Mouse (Mus musculus) embryonic facial prominence, embryonic 14.5 days (tissue): ENCODE results near the gene Bmper. TPM values are rescaled to one million over a fixed set of nuclear protein-coding genes. Genes with fewer than 3 reads are reported as not detected.

ENCODE experiments used
- ATAC-seq: fragments of 200-750 bp; cut with Nextera tagmentation; 2 replicates; pipeline ENCODE4 v1.8.0; 2017; ENCODE audit warnings: low read depth, moderate number of reproducible peaks, moderate TSS enrichment
- DNase-seq: peaks from one replicate; pipeline ENCODE4 v3.0.0-alpha.2; 2015; ENCODE audit warnings: low spot score
- H3K27ac ChIP-seq: fragments of 300-500 bp; sonication (generic); replicated peaks from 2 replicates; pipeline ENCODE4 v1.5.1; 2014; ENCODE audit warnings: low read depth, mild to moderate bottlenecking, low read length, moderate library complexity
- H3K27me3 ChIP-seq: fragments of 300-500 bp; sonication (generic); replicated peaks from 2 replicates; pipeline ENCODE4 v1.6.1; 2014; ENCODE audit warnings: low read length; ENCODE audit not compliant: control insufficient read depth, insufficient read depth
- H3K36me3 ChIP-seq: fragments of 300-500 bp; sonication (generic); 2 replicates; pipeline ENCODE4 v1.6.1; 2014; ENCODE audit warnings: low read length, mixed read lengths; ENCODE audit not compliant: control insufficient read depth, insufficient read depth
- H3K4me1 ChIP-seq: fragments of 300-500 bp; sonication (generic); 2 replicates; pipeline ENCODE4 v1.6.1; 2014; ENCODE audit warnings: antibody characterized with exemption, low read length; ENCODE audit not compliant: control insufficient read depth, insufficient read depth
- H3K4me2 ChIP-seq: fragments of 300-500 bp; sonication (generic); 2 replicates; pipeline ENCODE4 v1.6.1; 2014; ENCODE audit warnings: low read depth, mild to moderate bottlenecking, low read length, moderate library complexity, mixed read lengths
- H3K4me3 ChIP-seq: fragments of 300-500 bp; sonication (generic); 2 replicates; pipeline ENCODE4 v1.5.1; 2014; ENCODE audit warnings: low read depth, mild to moderate bottlenecking, low read length
- H3K9ac ChIP-seq: fragments of 300-500 bp; sonication (generic); 2 replicates; pipeline ENCODE4 v1.6.1; 2014; ENCODE audit warnings: low read depth, mild to moderate bottlenecking, low read length, moderate library complexity, mixed read lengths
- H3K9me3 ChIP-seq: fragments of 300-500 bp; sonication (generic); 2 replicates; pipeline ENCODE4 v1.6.1; 2016; ENCODE audit warnings: low read length; ENCODE audit not compliant: control insufficient read depth
- WGBS: fragments of 180-500 bp; shearing (Covaris S2); extraction: QIAGEN DNeasy Blood & Tissue Kit; methylation state at CpG from one replicate; pipeline ENCODE4 v1.1.7; 2014; 5-methylcytosine and 5-hydroxymethylcytosine counted together
- polyA plus RNA-seq: library from polyadenylated mRNA; unstranded; fragments of >200 nt; fragmentation: Nextera tagmentation; extraction: Ambion mirVana; gene quantifications from 2 replicates; pipeline ENCODE4 v1.2.1, GENCODE M21; 2014

Gene Bmper
- polyA plus RNA-seq, 1 experiment from 2014 or later: 23.1 TPM

GRCm38 (mm10) chr9:23297491-23298170 lies 74.8 kb downstream of the Bmper start:
- no peaks in the 10 kb centered on the region for H3K36me3 ChIP-seq
- DNase-seq (no peak), ATAC-seq (no peak)

DNA sequence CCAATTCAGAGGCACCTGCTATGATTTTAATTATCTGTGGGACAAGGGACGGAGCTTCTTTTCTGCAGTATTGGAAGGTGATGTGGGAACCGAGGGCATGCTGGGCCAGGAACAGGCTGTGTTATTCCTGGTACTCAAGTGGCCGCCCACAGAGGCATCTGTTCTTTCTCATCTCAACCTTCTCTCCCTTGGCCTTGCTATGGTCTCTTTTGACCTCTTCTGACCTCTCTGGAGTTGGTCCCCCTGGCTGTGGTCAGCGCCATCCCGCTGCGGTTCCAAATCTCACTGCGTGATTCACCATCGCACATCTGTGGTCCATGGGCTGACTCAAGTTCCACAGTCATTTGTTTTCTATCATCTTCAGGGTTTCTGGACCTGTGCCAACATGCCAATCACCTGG lies 77.5 kb downstream of the Bmper start:
- no peaks in the 10 kb centered on the region for H3K9me3 ChIP-seq
- no peaks in the 10 kb centered on the region for H3K36me3 ChIP-seq
- H3K4me2 ChIP-seq: no peak overlapping the region
- 63% methylated on average over 8 of the region's 8 CpGs for WGBS
- H3K27me3 ChIP-seq: no peaks in the 10 kb centered on the region; the same call in 1 of the 2 replicates
- H3K4me3 ChIP-seq: no peak overlapping the region
- peaks cover 6% of the 10 kb centered on the region; the same call in 1 of the 2 replicates for H3K4me1 ChIP-seq
- ATAC-seq: no peak
- no peak overlapping the region for H3K27ac ChIP-seq
- DNase-seq: no peak
- H3K9ac ChIP-seq: no peak overlapping the region

More at GRCm38 (mm10) chr9:23297491-23298170, 74.8 kb downstream of the Bmper start:
- H3K4me1 ChIP-seq: peaks cover 6% of the 10 kb centered on the region; the same call in 1 of the 2 replicates
- H3K9me3 ChIP-seq: no peaks in the 10 kb centered on the region
- H3K27me3 ChIP-seq: no peaks in the 10 kb centered on the region; the same call in 1 of the 2 replicates
- H3K4me2 ChIP-seq: no peak overlapping the region
- 0 out of 2 replicates have a peak overlapping the region, but pooled peaks have one; percentile 21 for H3K27ac ChIP-seq
- WGBS: 41% methylated on average over 8 of the region's 8 CpGs
- H3K4me3 ChIP-seq: no peak overlapping the region
- no peak overlapping the region for H3K9ac ChIP-seq

GRCm38 (mm10) chr9:23305681-23306080 lies 82.8 kb downstream of the Bmper start:
- WGBS: 67% methylated on average over 4 of the region's 4 CpGs
- Histone ChIP-seq H3K4me2 (no peak overlapping the region), H3K36me3 (no peaks in the 10 kb centered on the region), H3K4me1 (no peaks in the 10 kb centered on the region), H3K4me3 (no peak overlapping the region), H3K27me3 (no peaks in the 10 kb centered on the region), H3K9ac (no peak overlapping the region), H3K9me3 (no peaks in the 10 kb centered on the region), H3K27ac (no peak overlapping the region)
- no peak for ATAC-seq
- no peak for DNase-seq

- WGBS: 65% methylated on average over 4 of the region's 4 CpGs
- ATAC-seq: no peak
- H3K27me3 ChIP-seq: no peaks in the 10 kb centered on the region
- H3K9ac ChIP-seq: no peak overlapping the region
- no peak for DNase-seq
- H3K9me3 ChIP-seq: no peaks in the 10 kb centered on the region
- H3K4me2 ChIP-seq: no peak overlapping the region
- H3K36me3 ChIP-seq: no peaks in the 10 kb centered on the region
- no peaks in the 10 kb centered on the region for H3K4me1 ChIP-seq
- H3K27ac ChIP-seq: no peak overlapping the region
- H3K4me3 ChIP-seq: no peak overlapping the region
These were observed 83.3 kb downstream of the Bmper start for GRCm38 (mm10) chr9:23306226-23306625.

- no peaks in the 10 kb centered on the region for H3K9me3 ChIP-seq
- no peaks in the 10 kb centered on the region for H3K27me3 ChIP-seq
- H3K4me3 ChIP-seq: no peak overlapping the region
- ATAC-seq (no peak), DNase-seq (no peak)
- H3K27ac ChIP-seq: no peak overlapping the region
- H3K4me1 ChIP-seq: no peaks in the 10 kb centered on the region
- no peak overlapping the region for H3K4me2 ChIP-seq
- WGBS: 89% methylated on average over 2 of the region's 2 CpGs
- H3K9ac ChIP-seq: no peak overlapping the region
- H3K36me3 ChIP-seq: no peaks in the 10 kb centered on the region
These were observed 85.0 kb downstream of the Bmper start for GRCm38 (mm10) chr9:23307835-23308234.

GRCm38 (mm10) chr9:23310953-23311352 lies 88.1 kb downstream of the Bmper start:
- 78% methylated on average over 3 of the region's 3 CpGs for WGBS
- Histone ChIP-seq H3K9me3 (no peaks in the 10 kb centered on the region), H3K27me3 (no peaks in the 10 kb centered on the region), H3K9ac (no peak overlapping the region), H3K27ac (no peak overlapping the region), H3K4me2 (no peak overlapping the region), H3K36me3 (no peaks in the 10 kb centered on the region), H3K4me1 (no peaks in the 10 kb centered on the region), H3K4me3 (no peak overlapping the region)
- ATAC-seq (no peak), DNase-seq (no peak)

GRCm38 (mm10) chr9:23311956-23312355 lies 89.1 kb downstream of the Bmper start:
- Histone ChIP-seq H3K4me2 (no peak overlapping the region), H3K36me3 (no peaks in the 10 kb centered on the region), H3K9me3 (no peaks in the 10 kb centered on the region), H3K4me1 (no peaks in the 10 kb centered on the region), H3K4me3 (no peak overlapping the region), H3K9ac (no peak overlapping the region), H3K27ac (no peak overlapping the region), H3K27me3 (no peaks in the 10 kb centered on the region)
- ATAC-seq: no peak
- no peak for DNase-seq

GRCm38 (mm10) chr9:23312877-23313276 lies 90.0 kb downstream of the Bmper start:
- Histone ChIP-seq H3K9me3 (no peaks in the 10 kb centered on the region), H3K27ac (no peak overlapping the region), H3K4me2 (no peak overlapping the region), H3K4me1 (no peaks in the 10 kb centered on the region), H3K36me3 (no peaks in the 10 kb centered on the region), H3K27me3 (no peaks in the 10 kb centered on the region), H3K4me3 (no peak overlapping the region), H3K9ac (no peak overlapping the region)
- no peak for ATAC-seq
- WGBS: 58% methylated on average over 2 of the region's 2 CpGs
- no peak for DNase-seq
